Mouse (Mus musculus) cerebellum, adult 2 months (tissue): Measurements from ENCODE around the gene Tsnax.

ENCODE experiments used
- CTCF ChIP-seq: fragments of 200-500 bp; IDR thresholded peaks from 2 replicates; pipeline ENCODE4 v1.5.1; 2011; ENCODE audit warnings: low read depth, mild to moderate bottlenecking, control low read depth, low read length, moderate library complexity, borderline replicate concordance; ENCODE audit not compliant: insufficient read depth
- POLR2A ChIP-seq: fragments of 200-500 bp; IDR thresholded peaks from 2 replicates; pipeline ENCODE4 v1.6.1; 2011; ENCODE audit warnings: low read length, control low read depth, borderline replicate concordance; ENCODE audit not compliant: insufficient read depth

DNA sequence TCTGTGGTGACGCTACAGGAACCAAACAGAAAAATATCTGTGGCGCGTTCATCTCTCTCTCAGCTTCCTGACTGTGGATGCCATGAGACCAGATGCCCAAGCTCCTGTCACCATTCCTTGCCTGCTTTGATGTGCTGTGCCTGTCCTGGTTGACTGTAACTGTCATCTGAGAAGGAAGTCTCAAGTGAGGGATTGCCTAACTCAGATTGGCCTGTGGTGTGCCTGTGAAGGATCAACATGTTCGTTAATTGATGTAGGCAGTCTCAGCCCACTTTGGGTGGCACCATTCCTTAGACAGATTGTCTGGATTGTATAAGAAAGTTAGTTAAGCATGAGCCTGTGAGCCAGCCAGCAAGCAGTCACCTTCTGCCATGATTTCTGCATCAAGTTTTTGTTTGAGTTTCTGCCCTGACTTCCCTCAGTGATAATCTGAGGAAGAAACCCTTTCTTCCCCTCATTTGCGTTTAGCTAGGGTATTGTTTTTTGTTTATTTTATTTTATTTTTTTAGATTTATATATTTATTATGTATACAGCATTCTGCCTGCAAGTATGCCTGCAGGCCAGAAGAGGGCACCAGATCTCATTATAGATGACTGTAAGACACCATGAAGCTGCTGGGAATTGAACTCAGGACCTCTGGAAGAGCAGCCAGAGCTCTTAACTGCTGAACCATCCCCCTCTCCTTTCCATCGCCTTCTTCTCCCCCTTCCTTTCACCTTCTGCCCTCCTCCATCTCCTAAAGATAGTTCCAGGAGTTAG lies 55.5 kb downstream of the Tsnax start:
- TF ChIP-seq CTCF = no peak
- no peak for TF ChIP-seq POLR2A
